Mouse (Mus musculus) neural tube, embryonic 15.5 days (tissue): ENCODE data around the gene Eef2k. TPM values are rescaled to one million over a fixed set of nuclear protein-coding genes. Genes with fewer than 3 reads are reported as not detected.
A peak's percentile ranks its signal among the peaks of the same experiment; 100 is the strongest.
"Not testable (repeated sequence)": the region's sequence is repeated elsewhere in the genome, so short reads cannot be mapped to it uniquely, and the experiment has no call there.

Source experiments
- ATAC-seq: fragments of 200-750 bp; cut with Nextera tagmentation; 2 replicates; pipeline ENCODE4 v1.8.0; 2017; ENCODE audit warnings: mild to moderate bottlenecking, moderate TSS enrichment, moderate library complexity; ENCODE audit not compliant: low FRiP score
- H3K27ac ChIP-seq: fragments of 300-500 bp; sonication (generic); replicated peaks from 2 replicates; pipeline ENCODE4 v1.5.1; 2015; ENCODE audit warnings: mild to moderate bottlenecking, inconsistent platforms
- H3K27me3 ChIP-seq: fragments of 300-500 bp; sonication (generic); replicated peaks from 2 replicates; pipeline ENCODE4 v1.6.1; 2015; ENCODE audit warnings: inconsistent platforms
- H3K36me3 ChIP-seq: fragments of 300-500 bp; sonication (generic); 2 replicates; pipeline ENCODE4 v1.6.1; 2015; ENCODE audit warnings: inconsistent platforms
- H3K4me1 ChIP-seq: fragments of 300-500 bp; sonication (generic); 2 replicates; pipeline ENCODE4 v1.6.1; 2015; ENCODE audit warnings: inconsistent platforms
- H3K4me2 ChIP-seq: fragments of 300-500 bp; sonication (generic); 2 replicates; pipeline ENCODE4 v1.6.1; 2015; ENCODE audit warnings: inconsistent platforms, mild to moderate bottlenecking, moderate library complexity
- H3K4me3 ChIP-seq: fragments of 300-500 bp; sonication (generic); replicated peaks from 2 replicates; pipeline ENCODE4 v1.5.1; 2015; ENCODE audit warnings: mild to moderate bottlenecking, inconsistent platforms
- H3K9ac ChIP-seq: fragments of 300-500 bp; sonication (generic); replicated peaks from 2 replicates; pipeline ENCODE4 v1.6.1; 2015; ENCODE audit warnings: mild to moderate bottlenecking, inconsistent platforms
- H3K9me3 ChIP-seq: fragments of 300-500 bp; sonication (generic); replicated peaks from 2 replicates; pipeline ENCODE4 v1.6.1; 2016; ENCODE audit warnings: inconsistent platforms
- WGBS: fragments of 180-500 bp; shearing (Covaris S2); methylation state at CpG from one replicate; pipeline ENCODE4 v1.1.7; 2015; ENCODE audit warnings: mixed read lengths; 5-methylcytosine and 5-hydroxymethylcytosine counted together
- polyA plus RNA-seq: library from polyadenylated mRNA; unstranded; fragments of >200 nt; fragmentation: Nextera tagmentation; extraction: Ambion mirVana; gene quantifications from 2 replicates; pipeline ENCODE4 v1.2.1, GENCODE M21; 2015

The Eef2k gene
- polyA plus RNA-seq, 1 experiment from 2014 or later = 33.5 TPM

DNA sequence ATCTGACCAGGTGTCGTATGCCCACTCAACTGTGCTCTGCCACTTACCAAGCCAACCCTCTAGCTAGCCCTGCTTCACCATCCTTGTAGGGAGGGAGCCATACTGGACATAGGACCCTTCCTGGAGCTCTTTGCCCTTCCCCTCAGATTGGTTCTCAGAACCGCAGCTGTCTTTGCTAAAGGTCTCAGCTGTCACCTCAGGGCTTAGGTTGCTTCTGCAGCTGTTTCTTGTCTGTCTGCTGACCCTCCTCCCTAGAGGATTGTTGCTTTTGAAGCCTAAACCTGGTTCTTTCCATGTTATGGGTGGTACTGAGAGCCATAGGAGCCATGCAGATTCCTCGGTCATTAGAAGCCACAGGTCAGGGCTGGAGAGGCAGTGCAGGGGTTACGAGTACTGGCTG, 40.0 kb downstream of the Eef2k start:
- H3K36me3 ChIP-seq = peaks cover 67% of the 10 kb centered on the region
- no peak overlapping the region for H3K4me2 ChIP-seq
- no peaks in the 10 kb centered on the region for H3K4me1 ChIP-seq
- WGBS = 87% methylated on average over 4 of the region's 4 CpGs
- no peaks in the 10 kb centered on the region for H3K9me3 ChIP-seq
- no peaks in the 10 kb centered on the region for H3K27me3 ChIP-seq
- no peak overlapping the region for H3K9ac ChIP-seq
- no peak overlapping the region for H3K27ac ChIP-seq
- ATAC-seq = no peak
- H3K4me3 ChIP-seq = no peak overlapping the region

DNA sequence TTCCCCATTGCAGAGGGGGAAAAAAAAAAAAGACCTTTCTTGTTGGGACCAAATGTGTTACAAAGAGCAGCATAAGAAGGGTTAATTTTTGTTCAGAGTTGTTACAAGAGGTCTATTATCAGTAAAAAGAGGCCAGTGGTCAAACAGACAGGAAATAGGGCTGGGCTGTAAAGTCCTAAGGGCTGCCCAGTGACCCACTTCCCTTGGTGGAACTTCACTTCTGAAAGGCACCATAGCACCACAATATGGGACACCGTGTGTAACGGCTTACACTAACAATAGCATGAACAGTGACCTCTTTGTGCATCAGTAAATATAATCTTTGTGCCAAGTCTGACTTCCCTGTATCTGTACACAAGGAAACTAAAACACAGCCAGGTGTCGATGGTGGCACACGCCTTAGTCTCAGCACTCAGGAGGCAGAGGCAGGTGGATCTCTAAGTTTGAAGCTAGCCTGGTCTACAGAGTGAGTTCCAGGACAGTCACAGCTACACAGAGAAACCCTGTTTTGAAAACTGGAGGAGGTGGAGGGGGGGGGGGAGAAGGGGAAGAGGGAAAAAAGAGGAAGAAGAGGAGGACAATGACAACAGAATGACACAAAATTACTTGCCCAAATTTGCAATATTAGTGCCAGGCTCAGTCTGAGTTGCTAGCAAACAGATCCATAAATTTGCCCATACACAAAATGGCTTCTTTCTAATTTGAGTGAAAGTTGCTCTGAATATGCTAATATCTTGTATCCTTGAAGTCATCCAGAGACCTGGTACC, 41.1 kb downstream of the Eef2k start:
- H3K36me3 ChIP-seq = peaks cover 71% of the 10 kb centered on the region
- no peak for ATAC-seq

DNA sequence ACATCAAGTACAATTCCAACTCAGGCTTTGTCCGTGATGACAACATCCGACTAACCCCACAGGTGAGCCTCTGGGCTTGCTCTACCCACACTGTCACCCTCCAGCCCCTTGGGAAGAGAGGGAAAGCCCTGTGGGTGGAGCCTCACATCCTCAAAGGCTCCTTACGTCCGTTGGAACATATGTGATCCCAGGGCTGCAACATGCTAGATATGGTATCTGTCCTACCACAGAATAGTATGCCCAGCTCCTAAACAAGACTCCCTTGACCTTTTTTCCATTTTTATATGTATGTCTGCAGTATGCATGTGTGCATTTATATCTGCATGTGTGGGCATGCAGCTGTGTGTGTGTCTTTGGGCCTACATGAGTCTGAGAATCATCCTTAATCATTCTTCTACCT, 42.1 kb downstream of the Eef2k start:
- Histone ChIP-seq H3K4me3 (no peak overlapping the region), H3K4me1 (no peaks in the 10 kb centered on the region), H3K27ac (no peak overlapping the region), H3K27me3 (no peaks in the 10 kb centered on the region), H3K9me3 (no peaks in the 10 kb centered on the region), H3K4me2 (no peak overlapping the region), H3K9ac (no peak overlapping the region), H3K36me3 (peaks cover 80% of the 10 kb centered on the region)
- 97% methylated on average over 4 of the region's 4 CpGs for WGBS
- ATAC-seq = no peak

More for the DNA sequence above, 41.1 kb downstream of the Eef2k start:
- Histone ChIP-seq H3K9ac (no peak overlapping the region), H3K27me3 (no peaks in the 10 kb centered on the region), H3K27ac (no peak overlapping the region), H3K4me3 (no peak overlapping the region), H3K9me3 (no peaks in the 10 kb centered on the region), H3K4me2 (no peak overlapping the region), H3K4me1 (no peaks in the 10 kb centered on the region)
- WGBS = 91% methylated on average over 4 of the region's 4 CpGs

DNA sequence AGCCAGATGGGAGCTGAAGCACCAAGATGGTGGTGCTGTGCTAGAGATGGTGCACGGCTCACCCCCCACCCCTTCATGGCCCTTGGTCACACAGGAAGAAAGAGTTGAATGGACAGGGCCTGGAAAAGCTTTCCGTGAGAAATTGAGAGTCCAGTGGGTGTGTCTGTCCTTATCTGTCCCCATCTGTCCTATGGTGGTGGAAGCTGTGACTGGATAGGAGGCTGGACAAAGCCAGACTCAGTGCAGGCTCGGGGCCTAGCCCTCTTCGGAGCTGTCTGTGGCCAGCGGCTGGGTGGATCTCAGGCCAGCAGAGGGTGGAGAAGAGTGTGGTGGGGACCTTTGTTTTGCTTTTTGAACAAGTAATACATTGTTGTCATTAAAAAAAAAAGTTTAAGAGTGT, 50.5 kb downstream of the Eef2k start:
- WGBS = 84% methylated on average over 5 of the region's 5 CpGs

DNA sequence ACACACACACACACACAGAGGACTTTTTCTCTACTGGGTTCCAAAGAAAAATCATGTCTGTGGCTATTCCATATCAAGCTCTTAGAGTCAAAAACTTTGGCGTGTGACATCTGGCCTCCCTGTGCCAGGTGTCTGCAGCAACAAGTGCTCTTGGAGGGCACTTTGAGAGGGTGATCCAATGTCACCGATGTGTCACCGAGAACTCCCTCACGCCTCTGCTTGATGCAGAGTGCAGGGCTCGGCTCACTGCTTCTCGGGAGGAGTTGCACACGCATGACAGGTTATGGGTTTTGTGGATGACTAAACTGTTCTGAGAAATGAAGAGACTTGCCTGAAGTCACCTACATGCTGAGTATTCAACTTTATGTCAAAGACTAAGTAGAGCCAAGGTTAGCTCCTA, 54.4 kb downstream of the Eef2k start:
- H3K9ac ChIP-seq = no peak overlapping the region
- H3K36me3 ChIP-seq = peaks cover 51% of the 10 kb centered on the region
- WGBS = 96% methylated on average over 7 of the region's 7 CpGs
- H3K27me3 ChIP-seq = no peaks in the 10 kb centered on the region
- H3K4me1 ChIP-seq = no peaks in the 10 kb centered on the region
- H3K9me3 ChIP-seq = no peaks in the 10 kb centered on the region
- no peak for ATAC-seq
- H3K4me3 ChIP-seq = no peak overlapping the region
- H3K27ac ChIP-seq = no peak overlapping the region
- no peak overlapping the region for H3K4me2 ChIP-seq

More for the DNA sequence above, 50.5 kb downstream of the Eef2k start:
- H3K9me3 ChIP-seq = no peaks in the 10 kb centered on the region
- no peak overlapping the region for H3K4me3 ChIP-seq
- no peak for ATAC-seq
- H3K27me3 ChIP-seq = no peaks in the 10 kb centered on the region
- peaks cover 59% of the 10 kb centered on the region for H3K36me3 ChIP-seq
- no peak overlapping the region for H3K4me2 ChIP-seq
- no peaks in the 10 kb centered on the region for H3K4me1 ChIP-seq
- no peak overlapping the region for H3K27ac ChIP-seq
- H3K9ac ChIP-seq = no peak overlapping the region

DNA sequence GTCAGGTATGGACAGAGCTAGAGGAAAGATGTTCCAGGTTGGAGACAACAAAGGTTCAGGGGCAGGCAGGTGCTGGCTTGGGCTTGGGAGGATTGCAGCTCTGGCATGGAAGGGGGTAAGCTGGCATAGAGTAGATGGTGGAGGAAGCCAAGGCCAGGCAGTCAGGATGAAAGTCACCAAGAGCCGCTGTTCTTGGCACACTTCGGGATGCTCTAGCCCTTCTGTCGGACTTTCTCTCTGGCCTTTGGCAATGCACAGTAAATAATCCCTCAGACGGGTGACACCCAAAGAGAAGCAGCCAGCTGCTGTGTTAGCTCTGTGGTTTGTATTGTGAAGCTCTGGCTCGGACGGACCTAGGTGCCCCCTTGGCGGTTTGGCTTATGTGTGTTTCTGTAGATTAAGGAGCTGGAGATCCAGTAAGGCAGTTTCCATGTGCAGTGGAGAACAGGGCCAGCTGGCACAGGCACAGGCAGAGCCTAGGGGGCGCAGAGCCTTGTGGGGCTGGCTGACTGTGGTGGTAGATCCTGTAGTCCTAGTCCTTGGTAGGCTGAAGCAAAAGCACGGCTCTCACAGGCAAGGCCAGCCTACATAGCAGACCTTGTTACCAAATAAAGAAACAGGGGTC, 55.2 kb downstream of the Eef2k start:
- 80% methylated on average over 9 of the region's 9 CpGs for WGBS
- H3K27me3 ChIP-seq = no peaks in the 10 kb centered on the region
- H3K36me3 ChIP-seq = peaks cover 47% of the 10 kb centered on the region
- H3K4me1 ChIP-seq = no peaks in the 10 kb centered on the region
- no peak overlapping the region for H3K4me3 ChIP-seq
- H3K9me3 ChIP-seq = no peaks in the 10 kb centered on the region
- no peak overlapping the region for H3K9ac ChIP-seq
- no peak overlapping the region for H3K27ac ChIP-seq
- no peak overlapping the region for H3K4me2 ChIP-seq
- no peak for ATAC-seq

DNA sequence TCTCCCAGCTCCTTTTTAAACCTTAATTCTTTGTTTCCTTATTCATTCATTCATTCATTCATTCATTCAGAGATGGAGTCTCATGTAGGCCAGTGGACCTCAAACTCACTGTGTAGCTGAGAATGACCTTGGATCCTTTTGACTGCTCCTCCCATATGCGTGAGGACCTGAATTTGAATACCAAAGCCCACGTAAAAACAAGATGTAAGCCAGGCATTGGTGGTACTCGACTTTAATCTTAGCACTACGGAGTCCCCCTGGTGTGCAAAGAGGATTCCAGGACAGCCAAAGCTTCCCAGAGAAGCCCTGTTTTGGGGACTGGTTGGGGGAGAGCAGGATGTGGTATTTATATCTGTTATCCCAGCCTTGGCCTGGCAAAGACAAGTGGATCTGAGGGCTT, 57.6 kb downstream of the Eef2k start:
- Histone ChIP-seq H3K9ac (no peak overlapping the region), H3K27me3 (no peaks in the 10 kb centered on the region), H3K4me2 (no peak overlapping the region), H3K4me1 (no peaks in the 10 kb centered on the region), H3K36me3 (peaks cover 45% of the 10 kb centered on the region), H3K27ac (no peak overlapping the region), H3K4me3 (no peak overlapping the region), H3K9me3 (no peaks in the 10 kb centered on the region)
- ATAC-seq = no peak
- 68% methylated on average over 4 of the region's 4 CpGs for WGBS

DNA sequence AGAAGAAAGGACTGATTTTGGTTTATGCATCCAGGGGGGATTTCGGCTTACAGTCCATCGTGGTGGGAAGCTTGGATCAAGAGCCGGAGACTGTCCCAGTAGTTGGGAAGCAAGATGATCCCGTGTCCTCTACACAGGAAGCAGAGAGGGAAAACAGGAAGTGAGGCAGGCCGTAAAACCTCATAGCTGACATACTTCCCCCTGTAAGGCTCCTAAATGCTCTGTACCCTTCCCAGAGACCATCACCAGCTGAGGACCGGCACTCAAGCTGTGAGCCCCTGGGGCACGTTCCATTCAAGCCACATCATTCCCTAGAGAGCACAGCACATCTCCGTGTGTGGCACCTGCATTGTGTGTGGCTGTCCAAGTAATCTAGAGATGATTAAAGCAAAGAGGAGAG, 59.1 kb downstream of the Eef2k start:
- Histone ChIP-seq H3K4me1 (no peaks in the 10 kb centered on the region), H3K4me3 (no peak overlapping the region), H3K9me3 (no peaks in the 10 kb centered on the region), H3K27me3 (no peaks in the 10 kb centered on the region), H3K36me3 (peaks cover 47% of the 10 kb centered on the region), H3K4me2 (no peak overlapping the region), H3K9ac (no peak overlapping the region), H3K27ac (0 out of 2 replicates have a peak overlapping the region, but pooled peaks have one; percentile 18)
- WGBS = 52% methylated on average over 8 of the region's 8 CpGs
- ATAC-seq = no peak

DNA sequence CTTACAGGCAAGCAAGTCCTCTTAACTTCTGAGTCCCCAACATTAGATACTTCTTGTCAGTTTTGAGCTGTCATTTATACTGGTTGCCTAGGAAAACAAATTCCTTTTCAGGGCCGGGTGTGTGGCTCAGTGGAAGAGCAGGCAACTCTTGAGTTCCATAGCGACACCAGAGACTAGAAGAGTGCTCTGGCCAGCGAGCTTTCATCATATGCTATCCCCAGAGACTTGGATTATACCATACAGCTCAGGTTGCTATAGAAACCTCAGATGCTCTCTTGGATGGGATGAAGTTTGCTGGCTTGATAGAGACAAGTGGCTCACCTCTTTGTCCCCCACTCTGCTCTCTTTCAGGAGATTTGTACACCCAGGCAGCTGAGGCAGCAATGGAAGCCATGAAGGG, 60.3 kb downstream of the Eef2k start:
- H3K9me3 ChIP-seq = no peaks in the 10 kb centered on the region
- H3K4me2 ChIP-seq = no peak overlapping the region
- no peaks in the 10 kb centered on the region for H3K27me3 ChIP-seq
- no peak overlapping the region for H3K4me3 ChIP-seq
- H3K4me1 ChIP-seq = no peaks in the 10 kb centered on the region
- no peak overlapping the region for H3K27ac ChIP-seq
- WGBS = 55% methylated on average over 3 of the region's 3 CpGs
- peaks cover 41% of the 10 kb centered on the region for H3K36me3 ChIP-seq
- no peak overlapping the region for H3K9ac ChIP-seq
- ATAC-seq = no peak

DNA sequence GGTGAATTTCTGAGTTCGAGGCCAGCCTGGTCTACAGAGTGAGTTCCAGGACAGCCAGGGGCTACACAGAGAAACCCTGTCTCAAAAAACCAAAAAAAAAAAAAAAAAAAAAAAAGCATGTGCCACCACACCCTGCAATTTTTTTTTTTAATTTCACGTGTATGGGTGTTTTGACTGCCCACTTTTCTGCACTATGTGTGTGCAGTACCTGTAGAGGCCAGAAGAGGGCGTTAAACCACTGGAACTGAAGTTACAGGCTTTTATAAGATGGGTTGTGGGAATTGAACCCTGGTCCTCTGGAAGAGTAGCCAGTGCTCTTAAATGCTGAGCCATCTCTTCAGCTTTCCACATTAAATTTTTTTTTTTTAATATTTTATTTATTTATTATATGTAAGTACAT, 67.5 kb downstream of the Eef2k start:
- H3K4me3 ChIP-seq, H3K4me2 ChIP-seq, H3K27ac ChIP-seq, H3K9me3 ChIP-seq, H3K27me3 ChIP-seq, H3K36me3 ChIP-seq, ATAC-seq, H3K4me1 ChIP-seq, H3K9ac ChIP-seq: not testable (repeated sequence)
- 82% methylated on average over 3 of the region's 3 CpGs for WGBS

DNA sequence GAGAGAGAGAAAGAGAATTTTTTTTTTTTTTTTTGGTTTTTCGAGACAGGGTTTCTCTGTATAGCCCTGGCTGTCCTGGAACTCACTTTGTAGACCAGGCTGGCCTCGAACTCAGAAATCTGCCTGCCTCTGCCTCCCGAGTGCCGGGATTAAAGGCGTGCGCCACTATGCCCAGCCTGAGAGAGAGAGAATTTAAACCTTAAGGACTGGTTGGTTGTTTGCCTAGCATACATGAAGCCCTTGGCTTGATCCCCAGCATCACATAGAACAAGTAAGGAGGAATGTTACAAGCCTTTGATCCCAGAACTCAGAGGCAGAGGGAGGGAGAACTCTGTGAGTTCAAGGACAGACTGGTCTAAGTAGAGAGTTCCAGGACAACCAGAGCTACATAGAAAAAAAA, 68.6 kb downstream of the Eef2k start:
- not testable (repeated sequence) for H3K4me3 ChIP-seq, H3K4me2 ChIP-seq, H3K9ac ChIP-seq, H3K27me3 ChIP-seq, H3K4me1 ChIP-seq, H3K27ac ChIP-seq, ATAC-seq, H3K9me3 ChIP-seq, H3K36me3 ChIP-seq
- WGBS = 94% methylated on average over 6 of the region's 6 CpGs

DNA sequence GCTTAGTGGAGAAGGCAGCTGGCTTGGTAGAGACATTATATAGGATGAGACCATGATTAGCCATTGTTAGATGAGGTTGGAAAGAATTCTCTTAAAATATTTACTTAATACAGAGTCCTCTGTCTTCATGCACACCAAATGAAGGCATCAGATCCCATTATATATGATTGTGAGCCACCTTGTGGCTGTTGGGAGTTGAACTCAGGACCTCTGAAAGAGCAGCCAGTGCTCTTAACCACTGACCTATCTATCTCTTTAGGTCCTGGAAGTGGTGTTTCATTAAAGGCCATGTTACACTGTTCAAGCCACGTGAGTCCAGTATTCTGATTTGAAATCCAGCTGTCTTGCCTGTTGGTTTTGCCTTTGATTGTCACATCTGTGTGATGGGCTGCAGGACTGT, 70.7 kb downstream of the Eef2k start:
- H3K4me2 ChIP-seq = no peak overlapping the region
- no peaks in the 10 kb centered on the region for H3K9me3 ChIP-seq
- H3K36me3 ChIP-seq = no peaks in the 10 kb centered on the region
- H3K4me1 ChIP-seq = peaks cover under 1% of the 10 kb centered on the region; the same call in 1 of the 2 replicates
- no peaks in the 10 kb centered on the region for H3K27me3 ChIP-seq
- 44% methylated on average over 1 of the region's 1 CpGs for WGBS
- no peak overlapping the region for H3K9ac ChIP-seq
- H3K27ac ChIP-seq = no peak overlapping the region
- no peak overlapping the region for H3K4me3 ChIP-seq
- no peak for ATAC-seq
